Mouse (Mus musculus): Measurements from ENCODE around the gene Ckb. TPM values are rescaled to one million over a fixed set of nuclear protein-coding genes. Genes with fewer than 3 reads are reported as not detected.

Ckb gene
- 198 and 1,175 TPM in 2 replicates for polyA plus RNA-seq (2012; rRNA removed; ENCODE audit: low replicate concordance)

DNA sequence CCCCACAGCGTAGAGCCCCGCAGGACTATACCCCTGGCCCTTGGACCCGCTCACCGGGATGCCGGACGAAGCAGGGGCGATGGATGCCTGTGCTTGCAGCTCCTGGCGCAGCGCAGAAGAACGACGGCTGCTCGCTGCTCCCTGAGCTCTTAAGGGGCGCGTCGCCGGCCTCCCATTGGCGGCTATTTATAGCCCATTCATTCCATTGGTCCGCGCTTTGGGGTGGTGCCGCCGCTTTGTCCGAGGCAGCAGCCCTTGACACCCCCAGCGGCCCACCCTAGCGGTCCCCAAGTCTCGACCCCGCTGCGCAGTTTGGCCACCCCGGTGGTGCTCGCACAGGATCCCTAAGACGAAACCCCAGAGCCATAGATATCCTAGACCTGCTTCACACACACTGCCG lies at the start of gene Ckb:
Ckb (minus strand) TSS at position 163 of the 400 bp plus-strand sequence.

DNA sequence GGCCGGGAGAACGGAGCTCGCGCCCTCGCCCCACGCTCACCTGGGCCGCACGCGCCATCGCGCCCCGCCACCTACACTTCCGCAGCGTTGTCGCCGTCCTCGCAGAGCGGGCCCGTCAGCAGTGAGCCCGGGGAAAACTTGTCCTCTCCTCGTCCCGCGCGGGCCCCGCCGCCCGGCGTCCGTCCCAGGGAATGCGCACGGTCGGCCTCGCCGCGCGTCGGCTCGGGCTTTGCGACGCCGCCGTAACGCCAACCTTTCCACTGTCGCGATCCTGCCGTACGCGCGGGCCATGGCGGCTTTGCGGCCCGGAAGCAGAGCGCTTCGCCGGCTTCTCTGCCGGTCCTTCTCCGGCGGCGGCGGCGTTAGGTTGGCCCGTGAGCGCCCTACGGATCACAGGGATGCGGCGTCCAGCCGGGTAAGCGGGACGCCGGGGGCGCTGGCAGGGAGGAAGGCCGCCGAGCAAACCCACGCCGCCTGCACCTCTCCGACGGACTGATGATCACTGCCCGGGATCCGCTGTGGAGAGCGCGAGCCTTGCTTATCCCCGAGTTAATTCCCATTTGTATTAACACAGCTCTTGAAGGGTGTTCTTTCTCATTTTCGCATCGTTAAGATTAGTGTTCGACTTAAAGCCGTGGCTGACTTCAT lies 41.0 kb upstream of the Ckb start, which contains the start of the genes Bag5 and Apopt1:
Bag5 (minus strand) TSS at position 254 of the 648 bp plus-strand sequence.
Apopt1 (plus strand) TSS at position 258 of the 648 bp plus-strand sequence.

DNA sequence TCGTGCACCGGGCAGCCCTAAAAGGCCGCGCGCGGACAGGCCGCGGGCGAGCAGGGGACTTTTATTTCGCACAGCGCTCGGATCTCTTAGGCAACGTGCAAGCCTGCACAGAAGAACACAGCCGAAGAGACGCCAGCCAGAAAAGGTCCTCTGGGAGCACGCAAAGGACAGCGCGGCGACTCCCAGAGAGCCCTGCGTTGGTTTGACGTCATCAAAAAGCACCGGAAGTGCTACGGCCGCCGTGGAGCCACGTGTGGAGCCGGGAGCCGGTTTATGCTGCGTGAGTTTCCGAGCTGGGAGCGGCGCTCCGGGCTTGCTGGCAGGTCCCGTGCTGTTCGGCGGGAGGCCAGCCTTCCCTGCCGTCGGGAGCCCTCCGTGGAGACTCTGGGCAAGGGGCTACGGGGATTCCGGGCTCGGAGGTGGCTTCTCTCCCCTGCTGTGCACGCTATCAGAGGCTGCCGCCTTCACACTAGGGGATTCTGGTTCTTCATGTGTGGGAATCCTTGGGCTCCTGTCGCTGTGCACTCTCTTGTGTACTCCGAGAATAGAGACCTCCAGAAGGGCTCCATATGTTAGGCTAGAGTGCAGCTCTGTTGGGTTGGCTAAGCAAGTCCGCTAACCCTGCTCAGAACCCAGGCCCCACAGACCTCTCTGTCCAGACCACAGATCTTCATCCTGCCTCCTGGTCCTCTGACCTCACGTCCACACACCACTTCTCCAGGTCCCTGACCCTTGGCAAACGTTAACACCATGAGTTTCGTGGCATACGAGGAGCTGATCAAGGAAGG lies 5.9 kb upstream of the Ckb start, which contains the start of gene Trmt61a:
Trmt61a (plus strand) TSS at position 224 of the 788 bp plus-strand sequence.

Other genes with a start within 250 kb of the Ckb start
- gene Tnfaip2, start 229.9 kb downstream of the Ckb start, polyA plus RNA-seq (2012; rRNA removed; ENCODE audit: low replicate concordance): 24.4 and 27.3 TPM in 2 replicates
- gene Gm266, start 186.5 kb downstream of the Ckb start, polyA plus RNA-seq (2012; rRNA removed; ENCODE audit: low replicate concordance): 0.80 and 8.4 TPM in 2 replicates
- 58.2 and 98.2 TPM in 2 replicates for gene Eif5, start 134.3 kb downstream of the Ckb start, polyA plus RNA-seq (2012; rRNA removed; ENCODE audit: low replicate concordance)
- gene Mark3, start 97.8 kb downstream of the Ckb start, polyA plus RNA-seq (2012; rRNA removed; ENCODE audit: low replicate concordance): 31.0 and 40.9 TPM in 2 replicates
- 32.3 and 59.8 TPM in 2 replicates for gene Trmt61a, start 5.8 kb upstream of the Ckb start, polyA plus RNA-seq (2012; rRNA removed; ENCODE audit: low replicate concordance)
- 13.9 and 20.3 TPM in 2 replicates for gene Bag5, start 40.9 kb upstream of the Ckb start, polyA plus RNA-seq (2012; rRNA removed; ENCODE audit: low replicate concordance)
- 47.9 and 54.2 TPM in 2 replicates for gene Apopt1, start 40.9 kb upstream of the Ckb start, polyA plus RNA-seq (2012; rRNA removed; ENCODE audit: low replicate concordance)
- 58.9 and 93.0 TPM in 2 replicates for gene Klc1, start 86.5 kb upstream of the Ckb start, polyA plus RNA-seq (2012; rRNA removed; ENCODE audit: low replicate concordance)
- gene Xrcc3, start 141.5 kb upstream of the Ckb start, polyA plus RNA-seq (2012; rRNA removed; ENCODE audit: low replicate concordance): 11.1 and 16.7 TPM in 2 replicates
- gene Zfyve21, start 141.8 kb upstream of the Ckb start, polyA plus RNA-seq (2012; rRNA removed; ENCODE audit: low replicate concordance): 89.7 and 108 TPM in 2 replicates
- 16.9 and 28.2 TPM in 2 replicates for gene Ppp1r13b, start 235.8 kb upstream of the Ckb start, polyA plus RNA-seq (2012; rRNA removed; ENCODE audit: low replicate concordance)

Data from subcutaneous adipose tissue, adult 2 months (tissue).